Mouse (Mus musculus): ENCODE measurements at regions not wholly inside any gene's neighbourhood (a gene's known extent, or its start where the extent isn't known, plus 50 kb on each side); places are given as distances from the start of the nearest gene placed in this dataset.

DNA sequence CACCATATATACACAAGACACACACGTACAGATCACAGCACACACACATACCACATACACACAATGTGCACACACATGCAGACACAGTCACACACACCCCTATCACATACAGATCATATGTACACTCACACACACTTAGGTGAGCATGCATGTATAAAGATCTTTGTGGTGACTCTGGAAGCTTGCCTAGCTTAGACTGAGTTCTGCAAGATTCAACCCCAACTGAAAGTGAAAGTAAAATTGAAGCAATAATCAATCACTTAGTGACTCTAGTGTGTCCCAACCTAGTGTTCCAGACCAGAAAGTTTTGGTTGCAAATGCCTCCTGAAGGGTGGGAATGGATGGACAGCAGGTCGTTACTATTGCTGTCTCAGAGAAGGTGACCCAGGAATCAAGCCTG, 262.8 kb downstream of the Bcl11a start:
- DNase-seq (ENCODE audit: low read depth): no peak

DNA sequence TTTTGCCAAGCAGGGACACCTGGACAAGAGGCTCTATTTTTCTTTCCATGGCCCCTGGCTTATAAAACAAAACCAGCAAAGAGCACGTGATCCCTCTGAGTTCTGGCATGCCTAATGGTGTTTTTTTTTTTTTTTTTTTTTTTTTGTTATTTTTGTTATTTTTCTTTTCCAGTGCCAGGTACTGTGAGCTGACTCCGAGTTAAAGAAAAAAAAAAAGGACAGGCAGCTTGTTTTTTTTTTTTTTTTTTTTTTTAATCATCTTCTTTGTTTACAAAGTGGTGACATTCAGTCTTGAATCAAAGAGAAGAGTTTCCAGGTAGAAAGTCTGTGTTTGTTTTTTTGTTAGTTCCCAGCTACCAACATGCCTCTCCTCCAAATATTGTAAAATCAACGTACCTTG, 263.8 kb downstream of the Bcl11a start:
- no peak for DNase-seq (ENCODE audit: low read depth)

- DNase-seq (ENCODE audit: low read depth): no peak
Observed at GRCm38 (mm10) chr11:24342176-24342575, 264.3 kb downstream of the Bcl11a start.

DNA sequence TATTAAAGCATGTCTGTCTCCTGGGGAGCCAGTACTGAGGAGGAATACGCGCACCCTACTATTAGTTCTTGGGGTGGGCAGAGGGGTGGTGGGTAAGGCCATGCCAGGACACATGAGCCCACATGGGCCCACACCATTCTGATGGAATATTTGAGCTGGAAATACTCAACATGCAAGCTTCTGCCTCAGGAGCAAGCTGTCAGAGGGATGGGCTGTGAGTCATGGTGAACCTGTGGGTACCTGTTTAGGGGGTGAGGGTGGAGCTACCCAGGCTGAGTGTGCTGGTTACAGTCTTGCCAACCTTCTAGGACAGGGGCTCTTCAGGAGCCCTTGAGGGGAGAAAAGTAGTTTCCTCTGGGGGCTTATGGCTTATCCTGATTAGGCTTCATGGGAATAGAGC, 264.9 kb downstream of the Bcl11a start:
- DNase-seq (ENCODE audit: low read depth): no peak

DNA sequence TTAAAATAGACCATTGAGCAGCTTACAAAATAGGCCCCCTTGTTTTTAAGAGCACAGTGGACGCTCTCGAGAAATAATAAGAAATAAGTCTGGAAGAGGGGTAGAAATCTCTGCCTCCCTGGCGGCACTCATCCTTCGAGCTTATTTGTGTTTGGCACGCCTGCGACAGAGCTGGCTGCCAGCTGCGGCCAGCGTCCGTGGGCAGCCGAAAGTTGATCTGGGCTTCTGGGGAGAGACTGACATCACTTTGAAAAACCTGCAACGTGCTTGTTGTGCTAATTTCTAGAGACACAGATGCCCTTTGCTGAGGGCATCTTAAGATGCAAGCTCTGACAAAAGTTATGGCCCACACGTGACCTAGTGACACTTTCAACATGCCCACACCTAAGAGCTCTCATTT, 269.4 kb downstream of the Bcl11a start:
- no peak for DNase-seq (ENCODE audit: low read depth)

DNA sequence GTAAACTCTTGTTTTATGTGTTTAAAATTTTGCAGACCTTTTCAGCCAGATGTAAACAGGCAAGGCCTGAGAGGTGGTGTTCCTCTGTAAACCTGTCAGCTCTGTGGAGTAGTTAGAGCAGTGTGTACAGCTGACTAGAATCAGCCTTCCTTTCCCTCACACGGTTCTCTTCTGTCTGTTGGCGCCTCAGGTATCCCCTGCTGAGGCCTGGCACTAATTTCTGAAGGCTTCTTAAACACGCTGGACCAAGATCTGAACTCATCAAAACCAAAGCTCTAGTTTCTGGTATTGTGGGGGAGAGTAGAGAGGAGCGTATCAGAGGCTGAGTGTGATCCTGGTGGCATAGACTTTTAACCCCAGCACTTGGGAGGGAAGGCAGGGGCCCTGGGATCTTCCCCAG, 270.9 kb downstream of the Bcl11a start:
- no peak for DNase-seq (ENCODE audit: low read depth)

GRCm38 (mm10) chr11:24349967-24350643, 272.2 kb downstream of the Bcl11a start:
- DNase-seq (ENCODE audit: low read depth): no peak

DNA sequence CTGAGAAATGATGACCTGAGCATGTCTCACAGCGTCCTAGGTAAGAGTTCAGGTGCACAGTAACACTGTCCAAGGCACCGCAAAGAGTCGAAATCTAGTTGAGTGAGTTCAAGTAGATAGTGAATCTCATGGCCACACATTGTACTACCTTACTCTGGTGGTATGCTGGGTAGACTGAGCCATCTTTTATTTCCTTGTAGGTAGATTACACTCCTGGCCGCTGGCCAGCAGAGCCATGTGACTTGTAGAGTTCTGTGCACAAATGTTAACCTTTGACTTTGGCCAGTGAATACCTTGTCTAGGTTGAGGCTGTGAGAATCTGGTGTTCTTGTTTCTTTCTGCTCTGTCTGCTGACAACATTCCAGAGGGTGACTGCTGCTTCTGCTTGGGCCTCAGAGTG, 273.0 kb downstream of the Bcl11a start:
- DNase-seq (ENCODE audit: low read depth): no peak

DNA sequence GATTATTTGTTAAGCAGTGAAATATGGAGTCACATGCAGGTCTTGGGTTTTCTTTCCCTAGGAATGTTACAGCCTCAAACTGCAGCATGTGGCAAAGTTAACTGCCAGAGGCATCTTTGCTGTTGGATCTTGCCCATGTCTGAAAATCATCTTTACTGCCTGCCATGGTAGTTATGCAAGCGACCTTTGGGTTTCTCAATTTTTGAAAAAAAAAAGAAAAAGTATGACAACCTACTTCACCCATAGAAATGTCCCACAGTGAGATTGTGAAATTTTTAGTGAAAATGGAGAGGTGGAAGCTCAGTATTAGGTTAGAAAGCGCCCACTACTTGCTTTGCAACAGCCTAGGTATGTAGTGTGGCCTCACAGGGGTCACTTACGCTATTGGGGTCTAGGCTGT, 274.2 kb downstream of the Bcl11a start:
- peak; percentile 51 for DNase-seq (ENCODE audit: low read depth)

- no peak for DNase-seq (ENCODE audit: low read depth)
Observed at GRCm38 (mm10) chr11:24353056-24353455, 275.2 kb downstream of the Bcl11a start.

- no peak for DNase-seq (ENCODE audit: low read depth)
Observed at GRCm38 (mm10) chr11:24357388-24357787, 279.5 kb downstream of the Bcl11a start.

GRCm38 (mm10) chr11:24359086-24359485, 281.2 kb downstream of the Bcl11a start:
- DNase-seq (ENCODE audit: low read depth): no peak

DNA sequence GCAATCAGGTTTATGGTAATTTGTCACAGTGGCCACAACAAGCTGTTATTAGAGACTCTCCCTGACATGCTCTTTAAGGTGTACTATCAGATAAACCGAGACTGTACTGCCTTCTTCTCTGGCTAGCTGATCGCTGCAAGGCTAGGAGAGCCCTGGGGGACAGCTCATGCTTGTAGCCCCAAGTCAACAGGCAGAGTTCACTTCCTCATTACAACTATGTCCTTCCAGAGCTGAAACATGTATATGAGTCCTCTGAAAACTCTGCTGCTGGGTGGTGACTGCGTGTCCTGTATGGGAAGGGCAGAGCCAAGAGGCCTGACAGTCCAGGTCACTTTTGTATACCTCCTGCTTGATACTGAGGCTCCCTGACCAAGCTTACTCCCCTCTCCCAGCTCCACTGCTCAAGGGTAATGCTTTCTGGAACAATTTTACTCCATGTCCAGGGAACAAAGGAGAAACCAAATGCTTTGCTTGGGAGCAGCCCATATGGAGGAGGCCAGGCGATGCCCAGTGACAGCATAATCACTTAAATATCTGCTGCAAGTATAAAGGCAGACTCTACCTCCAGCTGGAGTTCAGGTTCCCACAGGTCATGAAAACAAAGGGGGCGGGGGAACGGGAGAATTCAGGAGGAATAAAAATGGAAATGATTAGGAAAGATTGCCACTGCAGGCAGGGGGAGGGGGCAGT, 284.3 kb downstream of the Bcl11a start:
- no peak for DNase-seq (ENCODE audit: low read depth)

DNA sequence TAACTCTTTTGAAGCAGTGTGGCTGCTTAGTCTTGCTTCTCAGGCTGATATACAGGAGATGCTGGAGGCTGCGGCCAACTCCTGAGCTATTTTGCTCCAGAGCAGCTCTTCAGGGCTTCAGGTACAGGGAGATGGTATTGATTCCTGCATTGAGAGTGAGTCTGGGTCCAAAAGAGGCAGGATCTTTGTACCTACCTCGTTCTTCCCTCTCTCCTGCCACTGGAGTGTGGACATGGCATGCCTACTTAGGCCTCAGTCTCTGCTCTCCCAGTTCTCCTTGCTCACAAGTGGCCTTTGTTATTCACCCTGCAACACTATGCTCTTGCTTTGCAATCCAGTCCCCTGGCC, 284.8 kb downstream of the Bcl11a start:
- no peak for DNase-seq (ENCODE audit: low read depth)

DNA sequence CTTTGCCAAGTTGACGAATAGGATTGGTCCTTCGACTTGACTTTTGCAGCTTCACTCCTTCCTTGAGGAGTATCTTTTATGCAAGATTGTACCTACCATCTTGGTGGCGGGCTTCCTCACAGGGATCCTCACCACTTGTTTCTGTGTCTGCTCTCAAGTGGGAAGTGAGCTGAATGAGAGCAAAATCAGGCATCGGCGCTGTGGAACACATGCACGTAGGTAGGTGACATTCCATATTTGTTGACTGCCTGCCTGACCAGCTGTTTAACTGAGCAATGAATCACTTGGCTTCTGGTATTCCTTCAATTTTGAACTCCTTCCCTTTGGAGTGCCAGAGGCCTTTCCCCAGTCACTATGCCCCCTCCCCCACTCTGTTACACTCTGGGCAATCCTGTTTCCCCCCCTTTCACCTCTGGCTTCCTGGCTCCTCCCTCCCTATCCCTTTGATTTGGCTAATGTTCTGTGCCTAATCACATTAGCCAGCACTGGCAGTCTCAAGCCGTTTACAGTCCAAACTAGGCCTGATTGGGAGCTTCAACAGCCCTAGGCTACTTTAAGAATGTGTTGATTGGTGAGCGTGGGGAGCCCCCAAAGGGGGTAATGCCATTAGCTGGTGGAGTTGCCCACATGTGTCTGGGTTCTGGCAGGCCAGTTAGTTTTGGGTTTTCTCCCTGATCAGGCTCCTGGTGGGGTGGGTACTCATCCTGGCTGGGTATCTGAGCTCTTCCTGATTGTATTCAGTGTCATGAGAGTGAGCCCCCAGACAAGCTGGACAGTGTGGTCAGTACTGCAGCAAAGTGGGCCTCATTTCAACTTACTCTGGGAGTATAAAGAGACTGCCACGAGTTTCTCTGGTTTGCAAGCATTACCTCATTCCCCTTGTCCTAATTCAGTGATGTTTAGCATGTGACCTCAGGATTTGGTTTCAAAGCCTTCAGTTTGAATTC, 285.8 kb downstream of the Bcl11a start:
- DNase-seq (ENCODE audit: low read depth): no peak

GRCm38 (mm10) chr11:24370198-24370860, 292.5 kb downstream of the Bcl11a start:
- no peak for DNase-seq (ENCODE audit: low read depth)

DNA sequence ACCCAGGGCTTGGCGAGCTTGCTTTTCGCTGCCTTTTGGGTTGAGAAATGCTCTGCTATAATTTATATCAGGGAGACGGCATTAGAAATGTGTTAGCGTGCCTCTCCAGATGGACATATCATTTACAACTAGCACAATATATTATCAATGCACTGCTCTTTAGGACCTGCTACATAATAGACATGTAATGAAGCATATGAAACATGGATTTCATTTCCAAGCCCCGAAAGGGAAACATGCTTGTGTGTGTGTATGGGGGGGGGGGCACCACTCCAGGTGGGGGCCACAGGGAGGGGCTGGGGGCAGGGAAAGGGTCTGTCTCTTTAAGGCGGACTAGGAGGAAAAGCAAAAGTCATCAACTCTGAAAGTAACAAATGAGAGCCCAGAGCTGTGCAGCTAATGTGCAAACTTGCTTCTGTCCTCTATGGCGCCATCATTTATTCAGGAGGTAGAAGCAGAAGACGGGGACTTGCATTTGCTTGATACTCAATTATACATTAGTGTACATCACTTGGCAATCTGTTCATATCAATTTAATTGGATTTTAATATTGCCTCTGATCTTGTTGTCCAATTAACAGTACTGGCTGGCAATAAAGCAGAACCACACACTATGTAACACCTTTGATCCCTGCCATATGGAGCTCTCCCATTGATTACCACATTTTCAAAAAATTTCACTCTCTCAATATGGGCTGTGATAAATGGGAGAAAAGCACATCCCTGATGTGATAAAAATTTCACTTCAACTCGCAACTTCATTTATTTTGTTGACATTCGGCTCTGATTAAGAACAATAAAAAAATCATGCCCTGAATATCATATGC, 293.2 kb downstream of the Bcl11a start:
- no peak for DNase-seq (ENCODE audit: low read depth)

DNA sequence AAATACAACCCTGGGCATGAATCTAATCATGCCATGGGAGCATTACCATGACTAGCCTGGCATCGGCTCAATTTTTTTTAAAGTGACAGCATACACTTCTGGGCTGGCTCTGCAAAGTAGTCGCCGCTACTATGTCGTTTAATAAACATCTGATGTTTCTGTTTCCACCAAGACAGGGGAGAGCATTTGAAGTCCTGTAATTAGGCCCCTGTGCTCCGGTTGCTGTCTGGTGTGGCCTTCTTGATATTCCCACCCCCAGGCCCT, 293.8 kb downstream of the Bcl11a start:
- DNase-seq (ENCODE audit: low read depth): no peak

GRCm38 (mm10) chr11:24371963-24372362, 294.1 kb downstream of the Bcl11a start:
- no peak for DNase-seq (ENCODE audit: low read depth)

- no peak for DNase-seq (ENCODE audit: low read depth)
Observed at GRCm38 (mm10) chr11:24372616-24373015, 294.8 kb downstream of the Bcl11a start.

- no peak for DNase-seq (ENCODE audit: low read depth)
Observed at GRCm38 (mm10) chr11:24373301-24373700, 295.4 kb downstream of the Bcl11a start.

GRCm38 (mm10) chr11:24377530-24377929, 299.7 kb downstream of the Bcl11a start:
- DNase-seq (ENCODE audit: low read depth): no peak
